Mouse (Mus musculus): ENCODE measurements at regions not wholly inside any gene's neighbourhood (a gene's known extent, or its start where the extent isn't known, plus 50 kb on each side); places are given as distances from the start of the nearest gene placed in this dataset.

DNA sequence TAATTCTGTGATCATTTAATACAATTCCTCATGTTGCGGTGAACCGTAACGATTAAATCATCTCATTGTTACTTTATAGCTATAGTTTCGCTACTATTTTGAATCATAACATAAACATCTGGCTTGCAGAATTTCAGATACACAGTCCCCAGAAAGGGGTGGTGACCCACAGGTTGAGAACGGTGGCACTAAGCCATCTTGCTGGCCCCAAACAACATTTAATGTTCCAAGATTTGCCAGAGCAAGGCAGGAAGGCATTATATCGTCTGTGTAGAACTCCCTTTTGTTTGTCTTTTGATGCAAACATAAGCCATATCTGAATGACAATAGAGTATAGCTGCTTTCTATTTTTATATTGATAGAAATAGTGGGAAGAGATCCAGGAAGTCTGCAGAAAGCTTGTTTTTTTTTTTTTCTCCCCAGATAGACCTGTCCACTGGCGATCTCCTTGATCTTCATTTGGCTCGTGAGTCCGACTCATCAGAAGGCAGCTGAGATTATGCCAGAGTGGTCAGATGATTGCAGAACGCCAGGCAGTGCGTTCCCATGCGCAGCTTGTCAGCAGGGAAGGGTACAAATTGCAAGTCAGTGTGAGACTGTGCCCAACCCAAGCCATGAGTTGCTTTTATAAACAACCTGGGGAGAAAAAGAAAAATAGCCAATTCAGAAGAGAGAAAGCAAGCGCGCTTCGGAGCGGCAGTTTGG is 213.9 kb downstream of the Dok5 start:
- TF ChIP-seq POLR2A (IDR thresholded peaks at IDR 0.05; ENCODE audit: borderline replicate concordance, insufficient read depth, low read length) (no peak), CTCF (IDR thresholded peaks at IDR 0.05; ENCODE audit: borderline replicate concordance, insufficient read depth, low read depth, low read length) (no peak)
- H3K4me1 ChIP-seq (ENCODE audit: control insufficient read depth, insufficient read depth, low read length), result 0 out of 2 replicates have a peak, but pooled peaks cover 3% of the 10 kb centered on the region
- DNase-seq, result peak; percentile 15 to 27
- no peaks in the 10 kb centered on the region for H3K27me3 ChIP-seq (ENCODE audit: control insufficient read depth, insufficient read depth, low read length)
- no peak overlapping the region for H3K27ac ChIP-seq (ENCODE audit: insufficient read depth, low read length)
- 21% methylated on average over 16 of the region's 16 CpGs for WGBS
- H3K4me3 ChIP-seq (replicated peaks; ENCODE audit: insufficient read depth, low read depth, low read length), result peak overlapping the region; percentile 28

DNA sequence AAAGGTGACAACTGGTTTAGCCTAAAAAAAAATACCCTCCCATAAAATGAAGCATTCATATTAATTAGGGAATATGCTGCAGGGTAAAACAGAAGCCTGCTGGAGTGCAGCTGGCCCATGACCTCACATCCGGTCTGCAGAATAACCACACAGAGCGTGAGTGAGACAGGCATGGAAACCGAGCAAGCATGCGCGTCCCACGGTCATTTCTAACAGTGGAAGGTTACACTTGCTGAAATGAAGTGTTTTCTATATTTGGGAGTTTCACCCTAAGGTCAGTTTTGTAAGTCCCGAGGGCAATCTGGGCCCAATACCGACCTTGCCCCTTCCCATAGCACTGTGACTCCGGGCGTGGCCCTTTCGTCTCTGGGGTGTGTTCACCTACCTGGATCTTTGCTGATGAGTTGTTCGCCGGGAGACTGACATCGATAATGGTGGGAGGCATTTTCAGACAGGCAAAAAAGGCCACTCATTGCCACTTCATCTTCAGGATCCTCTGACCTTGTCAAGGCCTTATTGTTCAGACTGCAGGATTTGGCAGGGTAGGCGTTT is 214.6 kb downstream of the Dok5 start:
- 60% methylated on average over 15 of the region's 15 CpGs for WGBS
- no peak for DNase-seq
- Histone ChIP-seq H3K27ac (ENCODE audit: insufficient read depth, low read length) (no peak overlapping the region), H3K4me3 (replicated peaks; ENCODE audit: insufficient read depth, low read depth, low read length) (peak overlapping the region; percentile 26), H3K27me3 (ENCODE audit: control insufficient read depth, insufficient read depth, low read length) (no peaks in the 10 kb centered on the region), H3K4me1 (ENCODE audit: control insufficient read depth, insufficient read depth, low read length) (0 out of 2 replicates have a peak, but pooled peaks cover 3% of the 10 kb centered on the region)
- TF ChIP-seq CTCF (IDR thresholded peaks at IDR 0.05; ENCODE audit: borderline replicate concordance, insufficient read depth, low read depth, low read length) (no peak), POLR2A (IDR thresholded peaks at IDR 0.05; ENCODE audit: borderline replicate concordance, insufficient read depth, low read length) (no peak)

DNA sequence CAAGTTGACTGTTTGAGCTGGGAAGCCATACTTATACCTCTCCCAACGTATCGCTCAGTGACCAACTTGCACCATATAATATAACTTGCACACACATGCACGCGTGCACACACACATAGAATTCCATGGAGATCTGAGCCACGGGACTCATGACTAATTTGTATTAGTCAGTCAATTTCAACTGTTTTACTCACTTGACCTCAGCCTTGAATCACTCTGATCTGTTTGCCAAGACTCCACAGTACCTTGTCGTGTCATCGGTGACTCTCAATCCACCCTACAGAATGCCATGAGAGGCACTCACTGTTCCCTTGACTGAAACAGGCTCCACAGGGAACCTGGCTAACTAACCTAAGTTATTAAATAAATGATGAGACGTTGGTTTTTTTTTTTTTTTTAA is 215.6 kb downstream of the Dok5 start:
- no peak for DNase-seq
- no peak overlapping the region for H3K27ac ChIP-seq (ENCODE audit: insufficient read depth, low read length)
- H3K4me3 ChIP-seq (replicated peaks; ENCODE audit: insufficient read depth, low read depth, low read length), result no peak overlapping the region
- 0 out of 2 replicates have a peak, but pooled peaks cover 3% of the 10 kb centered on the region for H3K4me1 ChIP-seq (ENCODE audit: control insufficient read depth, insufficient read depth, low read length)
- 76% methylated on average over 8 of the region's 8 CpGs for WGBS
- H3K27me3 ChIP-seq (ENCODE audit: control insufficient read depth, insufficient read depth, low read length), result no peaks in the 10 kb centered on the region
- TF ChIP-seq POLR2A (IDR thresholded peaks at IDR 0.05; ENCODE audit: borderline replicate concordance, insufficient read depth, low read length) (no peak), CTCF (IDR thresholded peaks at IDR 0.05; ENCODE audit: borderline replicate concordance, insufficient read depth, low read depth, low read length) (no peak)

DNA sequence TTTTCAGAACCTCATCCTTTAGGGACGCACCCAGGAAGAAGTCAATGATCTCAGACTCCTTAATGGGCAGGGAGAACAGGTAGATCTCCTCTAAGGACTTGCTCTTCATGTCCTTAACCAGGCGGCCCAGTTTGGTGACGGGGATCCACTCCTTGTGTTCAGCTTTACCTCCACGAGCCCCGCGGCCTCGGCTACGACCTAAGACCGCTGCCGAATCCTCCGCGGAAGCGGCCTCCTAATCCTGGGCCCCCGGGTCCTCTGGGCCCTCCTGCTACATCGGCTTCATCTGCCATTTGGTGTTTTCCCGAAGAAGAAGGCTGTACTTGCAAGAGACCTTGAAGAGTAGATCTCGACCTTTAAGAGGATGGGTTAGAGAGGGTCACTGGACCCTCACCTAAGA is 223.0 kb downstream of the Dok5 start:
- DNase-seq, result no peak
- TF ChIP-seq CTCF (IDR thresholded peaks at IDR 0.05; ENCODE audit: borderline replicate concordance, insufficient read depth, low read depth, low read length), result no peak
- no peak for TF ChIP-seq POLR2A (IDR thresholded peaks at IDR 0.05; ENCODE audit: borderline replicate concordance, insufficient read depth, low read length)
- Histone ChIP-seq H3K4me3 (replicated peaks; ENCODE audit: insufficient read depth, low read depth, low read length) (no peak overlapping the region), H3K4me1 (ENCODE audit: control insufficient read depth, insufficient read depth, low read length) (no peaks in the 10 kb centered on the region), H3K27me3 (ENCODE audit: control insufficient read depth, insufficient read depth, low read length) (no peaks in the 10 kb centered on the region), H3K27ac (ENCODE audit: insufficient read depth, low read length) (no peak overlapping the region)
- 93% methylated on average over 17 of the region's 17 CpGs for WGBS

DNA sequence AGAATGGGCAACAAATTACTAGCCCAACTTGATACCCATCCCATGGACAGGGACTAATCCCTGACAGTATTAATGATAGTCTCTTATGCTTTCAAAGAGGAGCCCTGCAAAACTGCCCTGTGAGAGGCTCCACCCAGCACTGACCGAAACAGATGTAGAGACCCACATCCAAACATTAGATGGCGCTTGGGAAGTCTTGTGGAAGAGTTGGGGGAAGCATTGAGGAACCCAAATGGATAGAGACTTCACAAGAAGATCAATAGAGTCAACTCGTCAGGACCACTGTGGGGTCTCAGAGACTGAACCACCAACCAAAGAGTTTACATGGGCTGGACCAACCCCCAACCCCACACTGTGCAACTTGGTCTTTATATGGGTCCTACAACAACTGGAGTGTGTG is 225.2 kb downstream of the Dok5 start:
- no peaks in the 10 kb centered on the region for H3K4me1 ChIP-seq (ENCODE audit: control insufficient read depth, insufficient read depth, low read length)
- 88% methylated on average over 3 of the region's 3 CpGs for WGBS

DNA sequence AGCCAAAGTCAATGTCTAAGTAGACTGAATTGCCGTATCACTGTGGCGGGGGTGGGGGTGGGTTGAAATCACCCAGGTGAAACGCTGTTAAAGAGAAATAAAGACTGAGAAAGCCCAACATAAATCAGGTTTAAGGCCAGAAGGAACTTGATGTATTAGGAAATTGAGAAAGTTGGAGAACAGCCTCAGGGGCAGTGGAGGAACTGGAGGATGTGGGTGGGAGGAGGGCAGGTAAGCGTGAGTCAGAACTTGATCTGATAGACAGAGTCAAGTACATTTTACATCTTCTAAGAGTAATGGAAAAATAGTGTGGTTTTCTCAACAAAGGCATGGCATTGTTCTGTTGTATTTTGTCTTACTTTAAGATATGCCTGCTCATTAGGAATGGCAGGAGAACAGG is 228.8 kb downstream of the Dok5 start:
- Histone ChIP-seq H3K27ac (ENCODE audit: insufficient read depth, low read length) (no peak overlapping the region), H3K4me1 (ENCODE audit: control insufficient read depth, insufficient read depth, low read length) (no peaks in the 10 kb centered on the region), H3K27me3 (ENCODE audit: control insufficient read depth, insufficient read depth, low read length) (no peaks in the 10 kb centered on the region), H3K4me3 (replicated peaks; ENCODE audit: insufficient read depth, low read depth, low read length) (no peak overlapping the region)
- TF ChIP-seq CTCF (IDR thresholded peaks at IDR 0.05; ENCODE audit: borderline replicate concordance, insufficient read depth, low read depth, low read length) (no peak), POLR2A (IDR thresholded peaks at IDR 0.05; ENCODE audit: borderline replicate concordance, insufficient read depth, low read length) (no peak)
- 94% methylated on average over 4 of the region's 4 CpGs for WGBS
- no peak for DNase-seq

More for the DNA sequence above, 225.2 kb downstream of the Dok5 start:
- DNase-seq, result no peak
- Histone ChIP-seq H3K27ac (ENCODE audit: insufficient read depth, low read length) (no peak overlapping the region), H3K27me3 (ENCODE audit: control insufficient read depth, insufficient read depth, low read length) (no peaks in the 10 kb centered on the region), H3K4me3 (replicated peaks; ENCODE audit: insufficient read depth, low read depth, low read length) (no peak overlapping the region)
- no peak for TF ChIP-seq CTCF (IDR thresholded peaks at IDR 0.05; ENCODE audit: borderline replicate concordance, insufficient read depth, low read depth, low read length)
- no peak for TF ChIP-seq POLR2A (IDR thresholded peaks at IDR 0.05; ENCODE audit: borderline replicate concordance, insufficient read depth, low read length)

DNA sequence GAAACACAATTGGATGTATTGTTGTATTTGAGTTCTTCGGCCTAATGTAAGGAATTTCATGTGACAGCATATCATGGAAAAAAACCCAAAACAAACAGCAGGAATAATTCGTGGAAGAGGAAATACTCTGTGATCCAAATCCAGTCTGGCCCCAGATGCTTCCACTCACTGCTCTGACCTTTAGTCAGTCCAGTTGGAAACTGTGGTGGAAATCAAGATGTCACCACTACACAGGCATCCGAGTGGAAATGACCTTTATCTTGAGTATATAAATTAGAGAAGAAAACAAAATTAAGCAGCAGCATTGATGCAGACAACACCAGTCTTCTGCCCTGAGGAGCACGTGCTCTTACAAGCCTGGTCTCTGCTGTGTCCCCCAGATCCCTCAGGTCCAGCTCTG is 230.9 kb downstream of the Dok5 start:
- 76% methylated on average over 4 of the region's 4 CpGs for WGBS
- no peak for DNase-seq
- H3K27me3 ChIP-seq (ENCODE audit: control insufficient read depth, insufficient read depth, low read length), result no peaks in the 10 kb centered on the region
- TF ChIP-seq CTCF (IDR thresholded peaks at IDR 0.05; ENCODE audit: borderline replicate concordance, insufficient read depth, low read depth, low read length) (no peak), POLR2A (IDR thresholded peaks at IDR 0.05; ENCODE audit: borderline replicate concordance, insufficient read depth, low read length) (no peak)
- H3K4me3 ChIP-seq (replicated peaks; ENCODE audit: insufficient read depth, low read depth, low read length), result no peak overlapping the region
- H3K27ac ChIP-seq (ENCODE audit: insufficient read depth, low read length), result no peak overlapping the region
- no peaks in the 10 kb centered on the region for H3K4me1 ChIP-seq (ENCODE audit: control insufficient read depth, insufficient read depth, low read length)

DNA sequence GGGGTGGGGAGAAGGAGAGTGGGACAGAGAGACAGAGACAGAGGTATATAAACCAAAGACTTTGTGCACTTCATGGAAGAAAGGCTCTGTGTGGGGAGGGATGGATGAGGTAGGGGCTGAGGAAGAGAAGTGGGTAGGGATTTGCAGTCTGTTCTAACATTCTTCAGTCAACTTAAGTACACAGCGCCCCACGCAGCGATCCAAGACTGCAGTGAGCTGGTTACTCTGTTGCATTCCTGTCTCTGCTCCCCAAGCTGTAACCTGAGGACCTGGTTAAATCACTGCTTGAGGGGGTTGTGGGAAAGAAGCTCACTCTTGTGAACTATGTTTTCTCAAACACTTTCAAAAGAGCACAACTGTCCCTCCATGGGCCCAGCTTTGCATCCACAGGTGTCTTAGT is 237.8 kb downstream of the Dok5 start:
- Histone ChIP-seq H3K4me3 (replicated peaks; ENCODE audit: insufficient read depth, low read depth, low read length) (no peak overlapping the region), H3K27me3 (ENCODE audit: control insufficient read depth, insufficient read depth, low read length) (no peaks in the 10 kb centered on the region), H3K27ac (ENCODE audit: insufficient read depth, low read length) (no peak overlapping the region), H3K4me1 (ENCODE audit: control insufficient read depth, insufficient read depth, low read length) (no peaks in the 10 kb centered on the region)
- TF ChIP-seq CTCF (IDR thresholded peaks at IDR 0.05; ENCODE audit: borderline replicate concordance, insufficient read depth, low read depth, low read length) (no peak), POLR2A (IDR thresholded peaks at IDR 0.05; ENCODE audit: borderline replicate concordance, insufficient read depth, low read length) (no peak)
- WGBS, result 83% methylated on average over 3 of the region's 3 CpGs
- DNase-seq, result no peak
